Mouse (Mus musculus) ES-E14 (cell line): Measurements from ENCODE around the gene Coq4. TPM values are rescaled to one million over a fixed set of nuclear protein-coding genes. Genes with fewer than 3 reads are reported as not detected.

ENCODE experiments used
- DNase-seq: peaks from one replicate; pipeline ENCODE4 v3.0.0-alpha.2; 2013; ENCODE audit warnings: low read depth, low spot score
- H3K27ac ChIP-seq: 2 replicates; pipeline ENCODE4 v1.5.1; 2012; ENCODE audit warnings: low read depth, mild to moderate bottlenecking, low read length, moderate library complexity, mixed read lengths; ENCODE audit not compliant: poor library complexity, insufficient read depth, severe bottlenecking
- H3K36me3 ChIP-seq: 2 replicates; pipeline ENCODE4 v1.6.1; 2012; ENCODE audit warnings: mild to moderate bottlenecking, low read length, moderate library complexity, mixed read lengths; ENCODE audit not compliant: control insufficient read depth, poor library complexity, insufficient read depth, severe bottlenecking
- H3K4me1 ChIP-seq, 2 experiments: fragments of 150-350 bp in 1 of 2; sonication (generic) in 1 of 2; 2 replicates each; pipeline ENCODE4 v1.6.1; 2012; ENCODE audit warnings: low read length in 2 of 2, mild to moderate bottlenecking in 1 of 2, mixed read lengths in 1 of 2; ENCODE audit not compliant: control insufficient read depth in 2 of 2, insufficient read depth in 2 of 2, poor library complexity in 1 of 2
- H3K4me3 ChIP-seq, 2 experiments: fragments of 150-350 bp in 1 of 2; sonication (generic) in 1 of 2; 2 replicates each; pipeline ENCODE4 v1.5.1; 2012; ENCODE audit warnings: low read length in 2 of 2, low read depth in 1 of 2, mild to moderate bottlenecking in 1 of 2, mixed read lengths in 1 of 2; ENCODE audit not compliant: insufficient read depth in 1 of 2, poor library complexity in 1 of 2, severe bottlenecking in 1 of 2
- H3K9ac ChIP-seq: 2 replicates; pipeline ENCODE4 v1.6.1; 2012; ENCODE audit warnings: low read depth, mild to moderate bottlenecking, low read length, mixed read lengths; ENCODE audit not compliant: poor library complexity, insufficient read depth, severe bottlenecking
- H3K9me3 ChIP-seq: fragments of 150-350 bp; sonication (generic); 2 replicates; pipeline ENCODE4 v1.6.1; 2012; ENCODE audit warnings: low read depth, mild to moderate bottlenecking, low read length; ENCODE audit not compliant: control insufficient read depth, insufficient read depth
- CHD2 ChIP-seq: IDR thresholded peaks from 2 replicates; pipeline ENCODE4 v1.6.1; 2014; ENCODE audit warnings: mild to moderate bottlenecking, low read depth, low read length, inconsistent platforms
- HCFC1 ChIP-seq: IDR thresholded peaks from 2 replicates; pipeline ENCODE4 v1.6.1; 2012; ENCODE audit warnings: low read length, inconsistent platforms, borderline replicate concordance; ENCODE audit not compliant: insufficient read depth
- MAFK ChIP-seq: IDR thresholded peaks from 2 replicates; pipeline ENCODE4 v1.6.1; 2014; ENCODE audit warnings: mild to moderate bottlenecking, low read depth, low read length, inconsistent platforms; ENCODE audit not compliant: insufficient read depth
- ZC3H11A ChIP-seq: IDR thresholded peaks from 2 replicates; pipeline ENCODE4 v1.6.1; 2012; ENCODE audit warnings: low read depth, mild to moderate bottlenecking, inconsistent platforms, low read length, borderline replicate concordance
- ZNF384 ChIP-seq: IDR thresholded peaks from 2 replicates; pipeline ENCODE4 v1.6.1; 2012; ENCODE audit warnings: low read depth, low read length, inconsistent platforms
- in situ Hi-C, 2 experiments: fragments of 600-800 bp; cut with MboI; formaldehyde crosslinking; loops; one replicate each; pipeline ENCODE4 v1.15.1; 2025; ENCODE audit warnings: low sequenced_read_pairs in 2 of 2, inconsistent platforms in 1 of 2; ENCODE audit not compliant: unreplicated experiment in 2 of 2
- total RNA-seq: library from RNA; depleted of rRNA; stranded (reverse); fragments of 300-350 nt; gene quantifications from 2 replicates; pipeline ENCODE4 v1.2.3, GENCODE M21; 2012; rRNA removed

The Coq4 gene
- total RNA-seq, 1 experiment, result 18.3 TPM

DNA sequence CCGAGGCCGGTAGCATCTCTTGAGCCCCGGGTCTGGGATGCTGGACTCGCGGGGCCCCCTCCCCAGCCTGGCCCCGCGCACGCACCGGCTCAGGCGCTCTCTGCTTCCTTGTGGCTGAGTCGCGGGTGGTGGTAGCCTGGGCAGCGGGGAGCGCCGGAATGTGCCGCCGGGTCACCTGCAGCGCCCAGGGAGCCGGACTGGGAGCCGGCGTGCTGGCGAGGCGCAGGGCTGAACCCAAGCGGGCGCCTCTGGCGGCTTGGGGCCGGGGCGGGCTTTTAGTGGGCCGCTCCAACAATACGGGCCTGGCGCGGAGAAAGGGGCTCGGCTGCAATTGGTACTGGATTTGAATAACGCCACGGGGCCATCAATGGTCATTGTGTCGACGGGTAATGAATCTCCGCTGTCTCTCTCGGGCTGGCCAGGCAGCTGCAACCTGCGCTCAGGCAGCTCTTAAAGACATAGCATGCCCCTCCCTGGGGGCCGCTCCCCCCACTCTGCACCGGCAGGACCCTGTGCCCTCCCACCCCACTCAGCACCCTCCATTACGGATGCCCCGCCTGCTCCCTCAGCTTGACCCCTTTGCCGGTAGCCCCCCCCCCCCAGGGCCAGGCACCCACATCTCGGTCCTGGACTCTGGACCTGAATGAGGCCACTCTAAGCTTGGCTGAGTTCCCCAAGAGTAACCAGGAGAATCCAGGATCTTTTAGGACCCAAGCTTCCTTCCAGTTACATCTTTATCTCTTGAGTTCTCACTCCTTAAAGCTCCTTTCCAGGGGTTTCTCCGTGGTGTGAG is 59.0 kb downstream of the Coq4 start:
- Histone ChIP-seq H3K4me1 (peaks cover 0 to 7% of the 10 kb centered on the region in 2 experiments; a peak in 2 of 4 replicates), H3K27ac (no peak overlapping the region), H3K9ac (peak overlapping the region; percentile 21; the same call in 1 of the 2 replicates), H3K9me3 (no peaks in the 10 kb centered on the region), H3K36me3 (peaks cover 18% of the 10 kb centered on the region), H3K4me3 (peak overlapping the region; percentile 31 to 53)
- DNase-seq, result no peak
- in situ Hi-C loops, result no loop called here
- no peak for TF ChIP-seq ZNF384
- no peak for TF ChIP-seq MAFK
- TF ChIP-seq ZC3H11A, result no peak
- no peak for TF ChIP-seq CHD2
- TF ChIP-seq HCFC1, result no peak

DNA sequence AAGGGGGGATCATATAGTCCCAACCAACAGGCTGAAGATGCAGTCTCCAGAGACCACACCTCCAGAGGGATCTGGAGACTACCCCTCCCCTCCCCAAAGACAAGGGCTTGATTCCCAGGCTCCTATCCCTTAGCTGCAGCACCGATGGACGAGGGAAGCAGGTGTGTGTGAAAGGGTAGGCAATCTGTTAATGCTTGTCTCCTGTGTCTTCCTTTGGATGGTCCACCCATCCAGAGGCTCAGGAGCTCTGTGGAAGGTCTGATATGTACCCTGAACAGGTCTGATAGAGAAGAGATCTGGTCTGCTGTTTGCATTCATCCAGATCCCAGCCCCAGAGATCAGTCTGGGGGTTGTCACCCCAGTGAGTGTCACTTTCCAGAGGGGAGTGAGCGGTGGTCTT is 59.6 kb downstream of the Coq4 start:
- Histone ChIP-seq H3K9ac (no peak overlapping the region), H3K27ac (no peak overlapping the region), H3K4me1 (peaks cover 0 to 7% of the 10 kb centered on the region in 2 experiments; a peak in 2 of 4 replicates), H3K4me3 (no peak overlapping the region), H3K9me3 (no peaks in the 10 kb centered on the region), H3K36me3 (peaks cover 14% of the 10 kb centered on the region)
- DNase-seq, result no peak
- in situ Hi-C loops, result no loop called here
- TF ChIP-seq CHD2 (no peak), HCFC1 (no peak), ZC3H11A (no peak), MAFK (no peak), ZNF384 (no peak)

Other genes starting within 250 kb of the Coq4 start
- gene Rapgef1, start 167.8 kb upstream of the Coq4 start, total RNA-seq, result 48.5 and 54.6 TPM in 2 replicates
- gene Gm13420, start 35.8 kb upstream of the Coq4 start, total RNA-seq, result 0.27 and 0.42 TPM in 2 replicates
- gene Gm13547, start 28.2 kb upstream of the Coq4 start, total RNA-seq, result not detected in 2 replicates
- 78.5 and 108 TPM in 2 replicates for gene Trub2, start 1.0 kb downstream of the Coq4 start, total RNA-seq
- gene Slc27a4, start 15.1 kb downstream of the Coq4 start, total RNA-seq, result 38.9 and 47.7 TPM in 2 replicates
- gene Urm1, start 32.6 kb downstream of the Coq4 start, total RNA-seq, result 44.3 and 50.8 TPM in 2 replicates
- 15.8 and 24.5 TPM in 2 replicates for gene Cercam, start 81.7 kb downstream of the Coq4 start, total RNA-seq
- gene Odf2, start 101.7 kb downstream of the Coq4 start, total RNA-seq, result 123 and 217 TPM in 2 replicates
- 64.8 and 69.0 TPM in 2 replicates for gene Gle1, start 147.9 kb downstream of the Coq4 start, total RNA-seq
- gene Sptan1, start 178.1 kb downstream of the Coq4 start, total RNA-seq, result 340 and 423 TPM in 2 replicates